Mouse (Mus musculus) kidney, adult 10 weeks (tissue): ENCODE measurements around the gene Fes. TPM values are rescaled to one million over a fixed set of nuclear protein-coding genes. Genes with fewer than 3 reads are reported as not detected.

ENCODE experiments used
- polyA plus RNA-seq: library from polyadenylated mRNA; stranded (reverse); fragments of 350-450 nt; fragmentation: Illumina TruSeq; extraction: RNeasy Lipid Tissue Mini Kit (QIAGEN cat#74804); gene quantifications from one replicate; pipeline ENCODE4 v1.2.3, GENCODE M21; 2014; ENCODE audit warnings: low read depth, low replicate concordance

The Fes gene
- polyA plus RNA-seq: not detected

GRCm38 (mm10) chr7:80387633-80388543, at the start of gene Fes:
Gene Fes (minus strand): TSS chr7:80387946.

GRCm38 (mm10) chr7:80405188-80405695, 17.5 kb upstream of the Fes start, which contains the start of gene Furin:
Gene Furin (minus strand): TSS chr7:80405436.

GRCm38 (mm10) chr7:80371041-80371751, 16.6 kb downstream of the Fes start, which contains the start of gene Man2a2:
Gene Man2a2 (minus strand): TSS chr7:80371375.

GRCm38 (mm10) chr7:80342858-80343257, 44.9 kb downstream of the Fes start, which contains the start of gene Hddc3:
Gene Hddc3 (plus strand): TSS chr7:80343104.

GRCm38 (mm10) chr7:80340793-80341192, 47.0 kb downstream of the Fes start, which contains the start of gene Unc45a:
Gene Unc45a (minus strand): TSS chr7:80341005.

Other genes starting within 250 kb of the Fes start
- gene Sema4b, start 201.1 kb downstream of the Fes start, polyA plus RNA-seq: 1.7 TPM
- gene Cib1, start 155.1 kb downstream of the Fes start, polyA plus RNA-seq: 24.1 TPM
- 1.5 TPM for gene Gdpgp1, start 155.1 kb downstream of the Fes start, polyA plus RNA-seq
- 0.97 TPM for gene Ttll13, start 141.6 kb downstream of the Fes start, polyA plus RNA-seq
- 15.5 TPM for gene Ngrn, start 126.7 kb downstream of the Fes start, polyA plus RNA-seq
- 7.2 TPM for gene Vps33b, start 118.3 kb downstream of the Fes start, polyA plus RNA-seq
- 1.8 TPM for gene Prc1, start 93.5 kb downstream of the Fes start, polyA plus RNA-seq
- 1.7 TPM for gene Rccd1, start 63.5 kb downstream of the Fes start, polyA plus RNA-seq
- gene Unc45a, start 46.9 kb downstream of the Fes start, polyA plus RNA-seq: 2.1 TPM
- gene Hddc3, start 44.8 kb downstream of the Fes start, polyA plus RNA-seq: 23.2 TPM
- gene Man2a2, start 16.6 kb downstream of the Fes start, polyA plus RNA-seq: 8.3 TPM
- gene Furin, start 17.5 kb upstream of the Fes start, polyA plus RNA-seq: 2.9 TPM
- 4.1 TPM for gene Blm, start 147.2 kb upstream of the Fes start, polyA plus RNA-seq